Mouse (Mus musculus): ENCODE results near the gene Prc1. TPM values are rescaled to one million over a fixed set of nuclear protein-coding genes. Genes with fewer than 3 reads are reported as not detected.

Prc1 gene
- polyA plus RNA-seq, 1 experiment from 2014 or later: 8.4 TPM

GRCm38 (mm10) chr7:80296462-80296861 is 2.2 kb downstream of the Prc1 start:
- Histone ChIP-seq H3K4me3 (ENCODE audit: low read depth, low read length) (no peak overlapping the region), H3K4me1 (ENCODE audit: insufficient read depth, low read depth, low read length) (no peaks in the 10 kb centered on the region; the same call in 1 of the 2 replicates), H3K36me3 (ENCODE audit: insufficient read depth, low read length) (no peaks in the 10 kb centered on the region), H3K4me2 (replicated peaks; ENCODE audit: low read depth, low read length) (no peak overlapping the region), H3K9ac (replicated peaks; ENCODE audit: low read depth) (no peak overlapping the region), H3K27ac (ENCODE audit: low read length) (no peak overlapping the region), H3K27me3 (replicated peaks; ENCODE audit: insufficient read depth, low read length) (no peaks in the 10 kb centered on the region), H3K9me3 (ENCODE audit: low read length) (no peaks in the 10 kb centered on the region)
- ATAC-seq: no peak
- TF ChIP-seq EP300 (IDR thresholded peaks at IDR 0.05) (no peak), CTCF (IDR thresholded peaks at IDR 0.05) (no peak)
- WGBS: 88% methylated on average over 6 of the region's 6 CpGs
- DNase-seq (ENCODE audit: low spot score): no peak

- Histone ChIP-seq H3K9me3 (ENCODE audit: low read length) (no peaks in the 10 kb centered on the region), H3K27me3 (replicated peaks; ENCODE audit: insufficient read depth, low read length) (no peaks in the 10 kb centered on the region), H3K36me3 (ENCODE audit: insufficient read depth, low read length) (no peaks in the 10 kb centered on the region), H3K4me2 (replicated peaks; ENCODE audit: low read depth, low read length) (no peak overlapping the region), H3K27ac (ENCODE audit: low read length) (no peak overlapping the region), H3K4me3 (ENCODE audit: low read depth, low read length) (no peak overlapping the region), H3K9ac (replicated peaks; ENCODE audit: low read depth) (no peak overlapping the region), H3K4me1 (ENCODE audit: insufficient read depth, low read depth, low read length) (no peaks in the 10 kb centered on the region; the same call in 1 of the 2 replicates)
- WGBS: 68% methylated on average over 3 of the region's 3 CpGs
- DNase-seq (ENCODE audit: low spot score) (no peak), ATAC-seq (no peak)
- TF ChIP-seq EP300 (IDR thresholded peaks at IDR 0.05) (no peak), CTCF (IDR thresholded peaks at IDR 0.05) (no peak)
Measured at GRCm38 (mm10) chr7:80297041-80297440, 2.8 kb downstream of the Prc1 start.

- 91% methylated on average over 4 of the region's 4 CpGs for WGBS
- no peak overlapping the region for H3K4me2 ChIP-seq (replicated peaks; ENCODE audit: low read depth, low read length)
- H3K36me3 ChIP-seq (ENCODE audit: insufficient read depth, low read length): no peaks in the 10 kb centered on the region
- H3K4me1 ChIP-seq (ENCODE audit: insufficient read depth, low read depth, low read length): no peaks in the 10 kb centered on the region; the same call in 1 of the 2 replicates
- H3K9me3 ChIP-seq (ENCODE audit: low read length): no peaks in the 10 kb centered on the region
- no peaks in the 10 kb centered on the region for H3K27me3 ChIP-seq (replicated peaks; ENCODE audit: insufficient read depth, low read length)
- H3K9ac ChIP-seq (replicated peaks; ENCODE audit: low read depth): no peak overlapping the region
- DNase-seq (ENCODE audit: low spot score) (no peak), ATAC-seq (no peak)
- TF ChIP-seq EP300 (IDR thresholded peaks at IDR 0.05) (no peak), CTCF (IDR thresholded peaks at IDR 0.05) (no peak)
- no peak overlapping the region for H3K27ac ChIP-seq (ENCODE audit: low read length)
- no peak overlapping the region for H3K4me3 ChIP-seq (ENCODE audit: low read depth, low read length)
Measured at GRCm38 (mm10) chr7:80298754-80299153, 4.5 kb downstream of the Prc1 start.

- no peaks in the 10 kb centered on the region for H3K27me3 ChIP-seq (replicated peaks; ENCODE audit: insufficient read depth, low read length)
- ATAC-seq (no peak), DNase-seq (ENCODE audit: low spot score) (no peak)
- H3K36me3 ChIP-seq (ENCODE audit: insufficient read depth, low read length): no peaks in the 10 kb centered on the region
- TF ChIP-seq CTCF (IDR thresholded peaks at IDR 0.05) (no peak), EP300 (IDR thresholded peaks at IDR 0.05) (no peak)
- no peak overlapping the region for H3K4me3 ChIP-seq (ENCODE audit: low read depth, low read length)
- no peaks in the 10 kb centered on the region for H3K9me3 ChIP-seq (ENCODE audit: low read length)
- 70% methylated on average over 3 of the region's 3 CpGs for WGBS
- H3K4me1 ChIP-seq (ENCODE audit: insufficient read depth, low read depth, low read length): no peaks in the 10 kb centered on the region; the same call in 1 of the 2 replicates
- H3K27ac ChIP-seq (ENCODE audit: low read length): no peak overlapping the region
- no peak overlapping the region for H3K9ac ChIP-seq (replicated peaks; ENCODE audit: low read depth)
- no peak overlapping the region for H3K4me2 ChIP-seq (replicated peaks; ENCODE audit: low read depth, low read length)
Measured at GRCm38 (mm10) chr7:80299568-80299967, 5.3 kb downstream of the Prc1 start.

- TF ChIP-seq EP300 (IDR thresholded peaks at IDR 0.05) (no peak), CTCF (IDR thresholded peaks at IDR 0.05) (peak; percentile 35)
- Histone ChIP-seq H3K27ac (ENCODE audit: low read length) (no peak overlapping the region), H3K36me3 (ENCODE audit: insufficient read depth, low read length) (no peaks in the 10 kb centered on the region), H3K9ac (replicated peaks; ENCODE audit: low read depth) (no peak overlapping the region), H3K4me3 (ENCODE audit: low read depth, low read length) (no peak overlapping the region), H3K27me3 (replicated peaks; ENCODE audit: insufficient read depth, low read length) (no peaks in the 10 kb centered on the region), H3K4me2 (replicated peaks; ENCODE audit: low read depth, low read length) (no peak overlapping the region), H3K9me3 (ENCODE audit: low read length) (no peaks in the 10 kb centered on the region), H3K4me1 (ENCODE audit: insufficient read depth, low read depth, low read length) (no peaks in the 10 kb centered on the region; the same call in 1 of the 2 replicates)
- DNase-seq (ENCODE audit: low spot score) (no peak), ATAC-seq (no peak)
- WGBS: 77% methylated on average over 2 of the region's 2 CpGs
Measured at GRCm38 (mm10) chr7:80301522-80301921, 7.3 kb downstream of the Prc1 start.

- H3K9ac ChIP-seq (replicated peaks; ENCODE audit: low read depth): no peak overlapping the region
- no peak overlapping the region for H3K27ac ChIP-seq (ENCODE audit: low read length)
- no peak overlapping the region for H3K4me3 ChIP-seq (ENCODE audit: low read depth, low read length)
- H3K4me2 ChIP-seq (replicated peaks; ENCODE audit: low read depth, low read length): no peak overlapping the region
- no peaks in the 10 kb centered on the region for H3K27me3 ChIP-seq (replicated peaks; ENCODE audit: insufficient read depth, low read length)
- no peaks in the 10 kb centered on the region for H3K9me3 ChIP-seq (ENCODE audit: low read length)
- TF ChIP-seq CTCF (IDR thresholded peaks at IDR 0.05) (peak; percentile 39), EP300 (IDR thresholded peaks at IDR 0.05) (no peak)
- WGBS: 69% methylated on average over 3 of the region's 3 CpGs
- DNase-seq (ENCODE audit: low spot score): peak; percentile 26
- peaks cover 3% of the 10 kb centered on the region; the same call in 1 of the 2 replicates for H3K36me3 ChIP-seq (ENCODE audit: insufficient read depth, low read length)
- no peak; the same call in 1 of the 2 replicates for ATAC-seq
- no peaks in the 10 kb centered on the region for H3K4me1 ChIP-seq (ENCODE audit: insufficient read depth, low read depth, low read length)
Measured at GRCm38 (mm10) chr7:80307766-80308165, 13.5 kb downstream of the Prc1 start.

- Histone ChIP-seq H3K27me3 (replicated peaks; ENCODE audit: insufficient read depth, low read length) (no peaks in the 10 kb centered on the region), H3K9ac (replicated peaks; ENCODE audit: low read depth) (no peak overlapping the region), H3K9me3 (ENCODE audit: low read length) (no peaks in the 10 kb centered on the region), H3K36me3 (ENCODE audit: insufficient read depth, low read length) (peaks cover 3% of the 10 kb centered on the region; the same call in 1 of the 2 replicates), H3K4me3 (ENCODE audit: low read depth, low read length) (no peak overlapping the region), H3K4me1 (ENCODE audit: insufficient read depth, low read depth, low read length) (no peaks in the 10 kb centered on the region), H3K27ac (ENCODE audit: low read length) (peak overlapping the region; percentile 38; the same call in 1 of the 2 replicates), H3K4me2 (replicated peaks; ENCODE audit: low read depth, low read length) (no peak overlapping the region)
- ATAC-seq (no peak), DNase-seq (ENCODE audit: low spot score) (no peak)
- 68% methylated on average over 7 of the region's 7 CpGs for WGBS
- TF ChIP-seq CTCF (IDR thresholded peaks at IDR 0.05): no peak
- no peak for TF ChIP-seq EP300 (IDR thresholded peaks at IDR 0.05)
Measured at GRCm38 (mm10) chr7:80310771-80311170, 16.5 kb downstream of the Prc1 start.
